Mouse (Mus musculus) adrenal gland, postnatal 14 days (tissue): ENCODE data around the gene Spag9. TPM values are rescaled to one million over a fixed set of nuclear protein-coding genes. Genes with fewer than 3 reads are reported as not detected.
A peak's percentile ranks its signal among the peaks of the same experiment; 100 is the strongest.

Experiments used
- DNase-seq: peaks from one replicate; pipeline ENCODE4 v3.0.0; 2021; ENCODE audit warnings: mixed read lengths
- long read RNA-seq, 2 experiments: library from polyadenylated mRNA; stranded (forward); transcript quantifications; one replicate each; pipeline ENCODE4 v2.0.0; 2021
- total RNA-seq: library from RNA; stranded (reverse); gene quantifications from 2 replicates; pipeline ENCODE4 v1.2.3, GENCODE M21; 2021

Spag9 gene
- total RNA-seq, result 120 and 121 TPM in 2 replicates
- long read RNA-seq, experiment 1, full-length matches to known transcripts, result 2 of 6 reads
- long read RNA-seq, experiment 1, partial matches to known transcripts, result 1 of 6 reads
- long read RNA-seq, experiment 1, other reads (novel, unspliced or antisense), result 3 of 6 reads
- long read RNA-seq, experiment 2, full-length matches to known transcripts, result 2 of 11 reads
- long read RNA-seq, experiment 2, partial matches to known transcripts, result 3 of 11 reads
- long read RNA-seq, experiment 2, other reads (novel, unspliced or antisense), result 6 of 11 reads

DNA sequence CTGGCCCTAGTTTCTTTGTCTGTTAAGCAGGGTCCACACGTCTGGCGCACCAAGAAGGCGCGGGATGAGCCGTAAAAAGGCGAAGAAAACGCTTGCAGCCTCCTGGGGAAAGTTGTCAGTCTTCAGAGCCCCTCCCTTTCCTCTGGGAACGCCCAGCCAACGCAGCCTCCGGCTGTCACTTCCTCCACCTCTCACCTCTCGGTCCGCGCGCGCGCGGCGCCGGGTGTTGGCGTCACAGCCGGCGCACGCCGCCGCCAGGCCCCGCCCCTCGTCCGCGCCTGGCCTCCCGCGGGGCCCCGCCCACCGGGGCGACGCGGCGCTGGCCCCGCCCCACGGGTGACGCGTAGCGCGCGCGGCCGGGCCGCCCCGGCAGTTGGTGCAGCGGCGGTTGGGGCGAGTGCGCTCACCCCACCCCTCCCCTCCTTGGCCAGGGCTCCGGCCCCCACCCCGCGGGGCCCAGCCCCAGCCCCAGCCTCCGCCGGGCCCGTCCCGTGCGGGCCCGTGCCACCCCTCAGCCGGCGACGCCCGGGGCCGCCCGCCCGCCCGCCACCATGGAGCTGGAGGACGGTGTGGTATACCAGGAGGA is at the start of gene Spag9:
TSS of gene Spag9 (plus strand) at position 372 of the 586 bp plus-strand sequence.
- peak; percentile 97 for DNase-seq

- DNase-seq, result no peak
These were observed 46.9 kb upstream of the Spag9 start for GRCm38 (mm10) chr11:93948887-93949567.

DNA sequence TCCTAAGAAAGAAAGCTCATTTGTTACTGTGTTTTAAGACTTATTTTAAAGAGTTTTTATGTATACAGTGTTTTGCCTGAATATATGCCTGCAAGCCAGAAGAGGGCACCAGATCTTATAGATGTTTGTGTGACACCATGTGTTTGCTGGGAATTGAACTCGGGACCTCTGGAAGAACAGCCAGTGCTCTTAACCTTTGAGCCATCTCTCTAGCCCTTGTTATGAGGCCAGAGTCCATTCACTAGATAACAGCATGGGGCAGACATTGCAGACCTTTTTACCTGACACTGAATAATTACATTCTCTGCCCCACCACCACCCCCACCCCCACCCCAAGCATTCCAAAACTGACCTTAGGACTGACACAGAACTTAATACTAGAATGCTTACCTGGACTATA is 45.8 kb upstream of the Spag9 start:
- no peak for DNase-seq

DNA sequence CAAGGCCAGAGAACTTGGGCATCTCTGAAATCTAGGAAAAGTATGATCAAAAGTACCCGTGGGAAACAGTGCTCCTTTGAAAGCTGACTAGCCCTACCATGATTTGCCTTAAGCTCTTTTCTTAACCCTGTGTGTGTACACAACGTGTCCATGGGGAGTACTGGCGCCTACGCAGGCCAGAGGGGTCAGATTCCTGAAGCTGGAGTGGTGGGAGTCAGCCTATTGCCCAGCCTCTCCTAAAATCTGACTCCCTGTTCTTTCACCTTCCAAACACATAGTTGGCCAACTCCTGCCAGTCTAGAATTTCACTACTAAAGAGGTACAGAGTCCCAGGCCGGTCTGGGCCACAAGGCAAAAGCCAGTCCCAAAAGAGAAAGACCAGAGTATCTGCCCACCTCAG is 43.5 kb upstream of the Spag9 start:
- DNase-seq, result no peak

GRCm38 (mm10) chr11:93954738-93955255 is 41.1 kb upstream of the Spag9 start:
- DNase-seq, result no peak

- peak; percentile 98 for DNase-seq
These were observed 40.4 kb upstream of the Spag9 start for GRCm38 (mm10) chr11:93955256-93956150.

DNA sequence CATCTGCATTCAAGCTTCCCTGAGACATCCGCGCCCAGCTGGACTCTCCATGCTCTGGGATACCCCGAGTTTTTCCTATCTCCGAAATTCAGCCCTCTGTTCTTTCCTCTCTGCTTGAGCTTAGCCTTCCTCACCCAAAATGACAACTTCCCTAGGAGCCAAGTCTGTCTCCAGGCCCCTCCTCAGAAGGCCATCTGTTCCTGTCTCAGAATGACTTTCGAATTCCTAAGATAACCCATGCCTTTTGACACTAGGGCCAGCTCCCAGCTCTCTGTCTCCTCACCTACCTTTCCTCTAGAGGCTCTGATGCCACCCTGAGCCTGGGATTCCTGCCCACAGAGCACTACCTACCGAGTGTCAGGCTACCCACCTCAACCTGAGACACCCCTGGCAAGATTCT is 39.7 kb upstream of the Spag9 start, which contains the start of gene Nme2:
TSS of gene Nme2 (minus strand) at position 101 of the 400 bp plus-strand sequence.
- peak; percentile 28 for DNase-seq

- DNase-seq, result no peak
These were observed 38.8 kb upstream of the Spag9 start for GRCm38 (mm10) chr11:93957031-93957555.

- no peak for DNase-seq
These were observed 38.1 kb upstream of the Spag9 start for GRCm38 (mm10) chr11:93957746-93958145.

- DNase-seq, result no peak
These were observed 34.4 kb upstream of the Spag9 start for GRCm38 (mm10) chr11:93961482-93961881.

- no peak for DNase-seq
These were observed 32.9 kb upstream of the Spag9 start for GRCm38 (mm10) chr11:93963013-93963412.

- no peak for DNase-seq
These were observed 30.5 kb upstream of the Spag9 start for GRCm38 (mm10) chr11:93965391-93965790.

- DNase-seq, result no peak
These were observed 28.5 kb upstream of the Spag9 start for GRCm38 (mm10) chr11:93967381-93967780.

GRCm38 (mm10) chr11:93968005-93968847 is 27.7 kb upstream of the Spag9 start, which contains the start of the genes Gm20390 and Nme1:
Gm20390 (minus strand) TSS chr11:93968293.
Nme1 (minus strand) TSS chr11:93968521.
- peak; percentile 98 for DNase-seq

DNA sequence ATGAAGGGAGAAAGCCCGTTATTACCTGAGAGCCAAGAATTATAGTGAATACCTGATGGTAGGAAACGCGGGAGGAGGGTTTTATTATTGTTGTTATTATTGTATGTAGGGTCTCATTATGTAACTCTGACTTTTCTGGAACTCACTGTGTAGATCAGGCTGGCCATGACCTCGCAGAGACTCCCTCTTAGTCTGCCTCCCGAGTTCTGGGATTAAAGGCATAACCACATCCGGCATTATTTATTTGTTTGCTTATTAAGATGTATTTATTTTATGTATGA is 27.1 kb upstream of the Spag9 start:
- DNase-seq, result no peak

DNA sequence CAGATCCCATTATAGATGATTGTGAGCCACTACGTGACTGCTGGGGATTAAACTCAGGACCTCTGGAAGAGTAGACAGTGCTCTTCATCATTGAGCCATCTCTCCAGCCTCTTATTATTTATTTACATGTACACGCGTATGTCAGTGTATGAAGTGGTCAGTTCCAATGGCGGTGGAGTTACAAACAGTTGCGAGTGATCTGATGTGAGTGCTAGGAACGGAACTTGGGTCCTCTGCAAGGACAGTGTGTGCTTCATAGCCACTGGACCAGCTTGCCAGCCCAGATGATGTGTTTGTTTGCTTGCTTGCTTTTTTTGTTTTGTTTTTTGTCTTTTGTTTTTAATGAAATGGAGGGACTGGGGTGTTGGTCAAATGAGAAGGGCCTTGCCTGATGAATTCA is 26.7 kb upstream of the Spag9 start:
- DNase-seq, result no peak

DNA sequence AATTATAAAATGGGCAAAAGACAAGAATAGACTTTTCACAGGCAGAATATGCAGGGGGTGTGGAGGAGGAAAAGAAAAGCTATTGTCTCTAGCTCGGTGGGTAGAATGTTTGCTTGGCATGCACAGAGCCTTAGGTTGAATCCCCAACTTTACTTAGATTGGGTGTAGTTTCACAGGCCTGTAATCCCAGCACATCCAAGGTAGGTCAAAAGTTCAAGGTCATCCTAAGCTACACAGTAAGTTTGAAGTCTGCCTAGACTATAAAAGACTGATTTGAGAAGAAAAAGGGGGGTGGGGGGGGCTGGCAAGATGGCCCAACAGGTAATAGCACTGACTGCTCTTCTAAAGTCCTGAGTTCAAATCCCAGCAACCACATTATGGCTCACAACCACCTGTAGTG is 26.1 kb upstream of the Spag9 start:
- no peak for DNase-seq

- DNase-seq, result no peak
These were observed 22.9 kb upstream of the Spag9 start for GRCm38 (mm10) chr11:93972951-93973350.

DNA sequence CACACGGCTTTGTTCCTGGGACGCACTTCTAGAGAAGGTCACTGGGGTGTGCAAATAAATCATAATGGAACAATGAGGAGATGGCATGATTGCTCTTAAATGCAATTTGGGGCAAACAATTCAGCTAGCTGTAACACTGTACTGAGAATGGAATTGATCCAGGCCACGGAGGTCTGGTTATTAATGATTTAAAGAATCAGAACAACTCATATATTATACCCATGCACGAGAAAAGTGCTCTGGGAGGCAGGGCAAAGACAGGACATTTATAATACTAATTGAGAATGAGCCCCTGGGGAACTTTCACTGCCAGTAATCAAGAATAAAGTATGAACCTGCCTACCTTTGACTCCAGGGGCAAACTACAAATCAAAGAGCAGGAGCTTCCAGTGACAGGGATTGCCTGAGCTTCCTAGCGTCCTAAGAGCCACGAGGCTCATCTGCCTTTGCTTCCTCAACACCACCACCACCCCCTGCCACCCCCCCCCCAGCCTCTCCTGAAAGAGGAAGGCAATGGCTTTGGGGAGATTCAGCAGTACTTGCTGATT is 16.3 kb upstream of the Spag9 start:
- DNase-seq, result no peak

DNA sequence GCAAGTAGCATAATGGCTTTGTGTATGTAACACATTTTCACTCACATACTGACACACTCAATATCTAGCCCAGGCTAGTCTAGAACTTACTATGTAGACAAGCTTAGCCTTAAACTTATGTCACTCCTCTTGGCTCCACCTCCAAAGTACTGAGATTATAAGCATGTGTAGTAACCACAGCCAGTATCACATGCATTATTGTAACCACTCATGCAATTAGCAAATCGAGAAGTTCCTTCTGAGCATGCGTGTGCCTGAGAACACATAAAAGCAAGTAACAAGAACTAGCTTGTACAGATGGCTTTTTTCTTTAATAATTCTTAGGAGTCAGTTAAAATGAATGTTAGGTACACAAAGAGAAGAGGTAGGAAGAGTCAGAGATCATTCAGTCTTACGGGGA is 11.3 kb upstream of the Spag9 start:
- DNase-seq, result no peak

GRCm38 (mm10) chr11:93985265-93985664 is 10.6 kb upstream of the Spag9 start:
- no peak for DNase-seq
